Mouse (Mus musculus): Measurements from ENCODE around the gene Auts2. TPM values are rescaled to one million over a fixed set of nuclear protein-coding genes. Genes with fewer than 3 reads are reported as not detected.

Auts2 gene
- polyA plus RNA-seq, 1 experiment from 2014 or later: 1.8 TPM

GRCm38 (mm10) chr5:131750330-131750729 lies 792.8 kb downstream of the Auts2 start:
- no peak for ATAC-seq (ENCODE audit: low read depth)

GRCm38 (mm10) chr5:131749211-131749610 lies 793.9 kb downstream of the Auts2 start:
- 43% methylated on average over 6 of the region's 6 CpGs for WGBS (ENCODE audit: insufficient replicate concordance)
- H3K9ac ChIP-seq (ENCODE audit: low read depth, low read length): no peak overlapping the region

More at GRCm38 (mm10) chr5:131750330-131750729, 792.8 kb downstream of the Auts2 start:
- no peaks in the 10 kb centered on the region for H3K36me3 ChIP-seq (ENCODE audit: control insufficient read depth, insufficient read depth)
- H3K27ac ChIP-seq (ENCODE audit: low read length): no peak overlapping the region
- H3K4me3 ChIP-seq (ENCODE audit: low read depth, low read length): no peak overlapping the region
- H3K9ac ChIP-seq (ENCODE audit: low read depth, low read length): no peak overlapping the region
- H3K4me2 ChIP-seq (ENCODE audit: low read depth, low read length): no peak overlapping the region
- WGBS (ENCODE audit: insufficient replicate concordance): 25% methylated on average over 2 of the region's 2 CpGs
- H3K9me3 ChIP-seq (replicated peaks; ENCODE audit: control insufficient read depth, low read length): no peaks in the 10 kb centered on the region
- no peaks in the 10 kb centered on the region for H3K4me1 ChIP-seq (ENCODE audit: control insufficient read depth, low read depth, low read length)
- no peaks in the 10 kb centered on the region for H3K27me3 ChIP-seq (ENCODE audit: control insufficient read depth, insufficient read depth, low read depth, low read length)

GRCm38 (mm10) chr5:131743069-131743468 lies 800.1 kb downstream of the Auts2 start:
- ATAC-seq (ENCODE audit: low read depth): no peak

More at GRCm38 (mm10) chr5:131749211-131749610, 793.9 kb downstream of the Auts2 start:
- Histone ChIP-seq H3K27ac (ENCODE audit: low read length) (no peak overlapping the region), H3K4me3 (ENCODE audit: low read depth, low read length) (no peak overlapping the region), H3K4me2 (ENCODE audit: low read depth, low read length) (no peak overlapping the region), H3K36me3 (ENCODE audit: control insufficient read depth, insufficient read depth) (no peaks in the 10 kb centered on the region), H3K4me1 (ENCODE audit: control insufficient read depth, low read depth, low read length) (no peaks in the 10 kb centered on the region), H3K27me3 (ENCODE audit: control insufficient read depth, insufficient read depth, low read depth, low read length) (no peaks in the 10 kb centered on the region), H3K9me3 (replicated peaks; ENCODE audit: control insufficient read depth, low read length) (no peaks in the 10 kb centered on the region)
- no peak for ATAC-seq (ENCODE audit: low read depth)

GRCm38 (mm10) chr5:131737476-131737875 lies 805.7 kb downstream of the Auts2 start:
- H3K9ac ChIP-seq (ENCODE audit: low read depth, low read length): no peak overlapping the region
- no peaks in the 10 kb centered on the region for H3K27me3 ChIP-seq (ENCODE audit: control insufficient read depth, insufficient read depth, low read depth, low read length)
- H3K27ac ChIP-seq (ENCODE audit: low read length): no peak overlapping the region
- no peaks in the 10 kb centered on the region for H3K4me1 ChIP-seq (ENCODE audit: control insufficient read depth, low read depth, low read length)
- no peaks in the 10 kb centered on the region for H3K36me3 ChIP-seq (ENCODE audit: control insufficient read depth, insufficient read depth)
- 78% methylated on average over 6 of the region's 6 CpGs for WGBS (ENCODE audit: insufficient replicate concordance)
- no peak overlapping the region for H3K4me3 ChIP-seq (ENCODE audit: low read depth, low read length)
- no peak for ATAC-seq (ENCODE audit: low read depth)
- no peaks in the 10 kb centered on the region for H3K9me3 ChIP-seq (replicated peaks; ENCODE audit: control insufficient read depth, low read length)
- H3K4me2 ChIP-seq (ENCODE audit: low read depth, low read length): no peak overlapping the region

More at GRCm38 (mm10) chr5:131743069-131743468, 800.1 kb downstream of the Auts2 start:
- Histone ChIP-seq H3K36me3 (ENCODE audit: control insufficient read depth, insufficient read depth) (no peaks in the 10 kb centered on the region), H3K27ac (ENCODE audit: low read length) (no peak overlapping the region), H3K4me2 (ENCODE audit: low read depth, low read length) (no peak overlapping the region), H3K4me1 (ENCODE audit: control insufficient read depth, low read depth, low read length) (no peaks in the 10 kb centered on the region), H3K9ac (ENCODE audit: low read depth, low read length) (no peak overlapping the region), H3K27me3 (ENCODE audit: control insufficient read depth, insufficient read depth, low read depth, low read length) (no peaks in the 10 kb centered on the region), H3K4me3 (ENCODE audit: low read depth, low read length) (no peak overlapping the region), H3K9me3 (replicated peaks; ENCODE audit: control insufficient read depth, low read length) (no peaks in the 10 kb centered on the region)
- 54% methylated on average over 8 of the region's 8 CpGs for WGBS (ENCODE audit: insufficient replicate concordance)

- no peak overlapping the region for H3K4me3 ChIP-seq (ENCODE audit: low read depth, low read length)
- no peak overlapping the region for H3K27ac ChIP-seq (ENCODE audit: low read length)
- ATAC-seq (ENCODE audit: low read depth): peak; percentile 82
Measured at GRCm38 (mm10) chr5:131733324-131733660, 809.9 kb downstream of the Auts2 start.

GRCm38 (mm10) chr5:131732631-131733323 lies 810.4 kb downstream of the Auts2 start:
- Histone ChIP-seq H3K36me3 (ENCODE audit: control insufficient read depth, insufficient read depth) (no peaks in the 10 kb centered on the region), H3K4me2 (ENCODE audit: low read depth, low read length) (no peak overlapping the region), H3K4me1 (ENCODE audit: control insufficient read depth, low read depth, low read length) (no peaks in the 10 kb centered on the region), H3K9ac (ENCODE audit: low read depth, low read length) (no peak overlapping the region), H3K4me3 (ENCODE audit: low read depth, low read length) (no peak overlapping the region), H3K9me3 (replicated peaks; ENCODE audit: control insufficient read depth, low read length) (no peaks in the 10 kb centered on the region), H3K27ac (ENCODE audit: low read length) (no peak overlapping the region), H3K27me3 (ENCODE audit: control insufficient read depth, insufficient read depth, low read depth, low read length) (no peaks in the 10 kb centered on the region)
- ATAC-seq (ENCODE audit: low read depth): no peak
- WGBS (ENCODE audit: insufficient replicate concordance): 25% methylated on average over 7 of the region's 7 CpGs

More at GRCm38 (mm10) chr5:131733324-131733660, 809.9 kb downstream of the Auts2 start:
- H3K9me3 ChIP-seq (replicated peaks; ENCODE audit: control insufficient read depth, low read length): no peaks in the 10 kb centered on the region
- no peak overlapping the region for H3K4me2 ChIP-seq (ENCODE audit: low read depth, low read length)
- H3K36me3 ChIP-seq (ENCODE audit: control insufficient read depth, insufficient read depth): no peaks in the 10 kb centered on the region
- 12% methylated on average over 5 of the region's 5 CpGs for WGBS (ENCODE audit: insufficient replicate concordance)
- no peaks in the 10 kb centered on the region for H3K4me1 ChIP-seq (ENCODE audit: control insufficient read depth, low read depth, low read length)
- no peak overlapping the region for H3K9ac ChIP-seq (ENCODE audit: low read depth, low read length)
- H3K27me3 ChIP-seq (ENCODE audit: control insufficient read depth, insufficient read depth, low read depth, low read length): no peaks in the 10 kb centered on the region

GRCm38 (mm10) chr5:131729456-131729855 lies 813.7 kb downstream of the Auts2 start:
- Histone ChIP-seq H3K27ac (ENCODE audit: low read length) (no peak overlapping the region), H3K27me3 (ENCODE audit: control insufficient read depth, insufficient read depth, low read depth, low read length) (no peaks in the 10 kb centered on the region), H3K36me3 (ENCODE audit: control insufficient read depth, insufficient read depth) (no peaks in the 10 kb centered on the region), H3K9ac (ENCODE audit: low read depth, low read length) (no peak overlapping the region), H3K9me3 (replicated peaks; ENCODE audit: control insufficient read depth, low read length) (no peaks in the 10 kb centered on the region), H3K4me3 (ENCODE audit: low read depth, low read length) (no peak overlapping the region), H3K4me2 (ENCODE audit: low read depth, low read length) (no peak overlapping the region), H3K4me1 (ENCODE audit: control insufficient read depth, low read depth, low read length) (no peaks in the 10 kb centered on the region)
- ATAC-seq (ENCODE audit: low read depth): no peak
- WGBS (ENCODE audit: insufficient replicate concordance): 64% methylated on average over 4 of the region's 4 CpGs

GRCm38 (mm10) chr5:131727909-131728308 lies 815.2 kb downstream of the Auts2 start:
- H3K4me3 ChIP-seq (ENCODE audit: low read depth, low read length): no peak overlapping the region
- H3K27ac ChIP-seq (ENCODE audit: low read length): no peak overlapping the region
- H3K27me3 ChIP-seq (ENCODE audit: control insufficient read depth, insufficient read depth, low read depth, low read length): no peaks in the 10 kb centered on the region
- H3K9ac ChIP-seq (ENCODE audit: low read depth, low read length): no peak overlapping the region
- 64% methylated on average over 4 of the region's 4 CpGs for WGBS (ENCODE audit: insufficient replicate concordance)
- no peaks in the 10 kb centered on the region for H3K4me1 ChIP-seq (ENCODE audit: control insufficient read depth, low read depth, low read length)
- no peak overlapping the region for H3K4me2 ChIP-seq (ENCODE audit: low read depth, low read length)
- no peak for ATAC-seq (ENCODE audit: low read depth)
- H3K9me3 ChIP-seq (replicated peaks; ENCODE audit: control insufficient read depth, low read length): no peaks in the 10 kb centered on the region
- H3K36me3 ChIP-seq (ENCODE audit: control insufficient read depth, insufficient read depth): no peaks in the 10 kb centered on the region

GRCm38 (mm10) chr5:131724508-131724907 lies 818.6 kb downstream of the Auts2 start:
- ATAC-seq (ENCODE audit: low read depth): no peak
- Histone ChIP-seq H3K4me1 (ENCODE audit: control insufficient read depth, low read depth, low read length) (no peaks in the 10 kb centered on the region), H3K36me3 (ENCODE audit: control insufficient read depth, insufficient read depth) (no peaks in the 10 kb centered on the region), H3K27ac (ENCODE audit: low read length) (no peak overlapping the region), H3K4me3 (ENCODE audit: low read depth, low read length) (no peak overlapping the region), H3K27me3 (ENCODE audit: control insufficient read depth, insufficient read depth, low read depth, low read length) (no peaks in the 10 kb centered on the region), H3K9me3 (replicated peaks; ENCODE audit: control insufficient read depth, low read length) (no peaks in the 10 kb centered on the region), H3K4me2 (ENCODE audit: low read depth, low read length) (no peak overlapping the region), H3K9ac (ENCODE audit: low read depth, low read length) (no peak overlapping the region)
- 36% methylated on average over 1 of the region's 1 CpGs for WGBS (ENCODE audit: insufficient replicate concordance)
